Mouse (Mus musculus): ENCODE measurements around the gene Olfr1058.
"Not testable (repeated sequence)": the region's sequence is repeated elsewhere in the genome, so short reads cannot be mapped to it uniquely, and the experiment has no call there.

Gene Olfr1058

DNA sequence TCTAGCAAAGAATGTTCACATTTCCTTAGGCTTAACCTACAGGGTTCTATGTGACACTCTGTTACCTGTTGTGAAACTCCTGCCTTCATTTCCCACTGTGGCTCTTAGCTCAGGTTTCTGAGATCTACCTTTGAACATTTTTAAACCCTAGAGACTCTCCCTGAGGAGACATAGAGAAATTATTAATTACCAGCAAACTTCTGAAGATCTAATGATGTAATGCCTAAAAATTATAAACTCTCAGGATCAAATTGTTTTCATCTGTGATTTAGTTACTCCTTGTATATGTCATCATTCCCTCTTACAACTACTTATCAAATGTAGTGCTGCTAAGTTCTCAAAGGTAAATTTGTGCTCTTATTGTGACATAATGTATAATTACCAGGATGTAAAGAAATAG, at the start of gene Olfr1058:
Gene Olfr1058 (minus strand): TSS at position 101 of the 400 bp plus-strand sequence.
- DNase-seq (ENCODE audit: low read depth), result not testable (repeated sequence)

DNA sequence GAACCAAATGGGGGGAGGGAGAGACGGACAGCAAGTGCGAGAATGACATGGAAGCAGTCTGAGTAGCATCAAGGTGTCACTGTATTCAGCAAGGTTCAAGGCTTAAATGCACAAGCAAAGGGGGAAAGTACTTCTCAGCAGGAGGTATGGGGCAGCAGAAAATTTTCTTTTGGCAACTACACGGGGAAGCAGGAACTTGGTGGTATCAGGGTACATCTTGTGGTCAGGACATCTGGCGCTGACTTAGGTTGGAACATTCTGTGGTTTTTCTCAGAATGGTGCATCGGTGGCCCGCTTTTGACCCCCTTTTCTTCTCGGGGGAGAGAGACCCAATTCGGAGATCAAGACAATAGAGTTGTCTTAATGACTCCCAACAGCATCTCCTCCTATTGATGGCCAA, 40.1 kb upstream of the Olfr1058 start:
- not testable (repeated sequence) for DNase-seq (ENCODE audit: low read depth)

DNA sequence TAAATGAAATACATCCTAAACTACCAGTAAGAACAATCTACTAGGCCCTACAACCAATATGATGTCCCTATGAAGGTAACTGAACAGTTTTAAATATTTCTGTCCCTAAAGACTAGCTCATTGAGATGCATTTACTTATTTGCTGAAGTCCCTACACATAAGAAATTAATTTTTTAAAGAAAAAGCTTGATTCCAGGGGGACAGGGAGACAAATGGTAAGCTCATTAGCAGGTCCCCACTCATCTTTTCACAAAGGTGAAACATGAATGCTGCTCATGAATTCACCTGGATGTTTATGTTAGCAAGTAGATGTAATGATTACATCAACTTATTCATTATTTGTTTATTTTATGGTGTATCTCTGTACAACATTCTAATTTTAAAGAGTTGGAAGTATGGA, 38.3 kb upstream of the Olfr1058 start, which contains the start of gene Olfr1062:
Gene Olfr1062 (minus strand): TSS at position 101 of the 400 bp plus-strand sequence.
- not testable (repeated sequence) for DNase-seq (ENCODE audit: low read depth)

DNA sequence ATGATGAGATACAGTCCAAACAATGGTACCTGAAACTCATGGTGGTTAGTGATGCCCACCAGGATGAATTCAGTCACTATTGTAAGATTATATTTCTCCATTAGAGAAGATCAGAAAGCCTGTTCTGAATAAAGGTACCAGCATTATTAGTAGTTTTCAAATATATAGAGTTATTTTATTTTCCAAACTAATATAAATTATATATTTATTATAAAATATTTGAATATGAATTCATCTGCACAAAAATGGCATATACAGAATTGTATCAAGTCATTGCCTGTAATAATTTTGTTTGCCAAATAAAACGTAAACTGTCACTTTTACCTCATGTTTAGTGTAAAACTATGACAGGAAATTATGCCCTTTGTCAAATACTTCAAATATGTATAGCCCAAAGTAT, 25.6 kb upstream of the Olfr1058 start, which contains the start of gene Olfr1061:
Gene Olfr1061 (minus strand): TSS at position 101 of the 400 bp plus-strand sequence.
- no peak for DNase-seq (ENCODE audit: low read depth)

DNA sequence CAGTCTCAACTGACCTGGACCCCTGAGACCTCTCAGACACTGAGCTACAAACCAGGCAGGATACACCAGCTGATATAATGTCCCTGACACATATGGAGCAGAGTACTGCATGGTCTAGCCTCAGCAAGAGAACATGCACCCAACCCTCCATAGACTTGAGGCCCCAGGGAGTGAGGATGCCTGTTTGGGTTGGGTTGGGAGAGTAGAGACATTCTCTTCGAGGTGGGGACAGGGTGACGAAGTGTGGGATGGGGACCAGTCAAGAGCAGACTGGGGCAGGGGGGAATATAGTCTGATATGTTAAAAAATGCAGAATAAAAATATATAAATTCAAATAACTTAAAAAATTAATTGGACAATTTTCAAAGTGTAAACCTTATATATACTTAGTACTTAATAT, 6.8 kb upstream of the Olfr1058 start:
- DNase-seq (ENCODE audit: low read depth), result no peak

DNA sequence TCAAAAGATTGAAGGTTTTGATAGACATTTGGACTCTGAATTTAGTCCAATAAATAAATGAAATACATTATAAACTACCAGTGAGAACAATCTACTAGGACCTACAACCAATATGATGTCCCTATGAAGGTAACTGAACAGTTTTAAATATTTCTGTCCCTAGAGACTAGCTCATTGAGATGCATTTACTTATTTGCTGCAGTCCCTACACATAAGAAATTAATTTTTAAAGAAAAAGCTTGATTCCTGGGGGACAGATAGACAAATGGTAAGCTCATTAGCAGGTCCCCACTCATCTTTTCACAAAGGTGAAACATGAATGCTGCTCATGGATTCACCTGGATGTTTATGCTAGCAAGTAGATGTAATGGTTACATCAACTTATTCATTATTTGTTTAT, 10.1 kb downstream of the Olfr1058 start, which contains the start of gene Olfr1057:
Gene Olfr1057 (minus strand): TSS at position 101 of the 400 bp plus-strand sequence.
- no peak for DNase-seq (ENCODE audit: low read depth)

DNA sequence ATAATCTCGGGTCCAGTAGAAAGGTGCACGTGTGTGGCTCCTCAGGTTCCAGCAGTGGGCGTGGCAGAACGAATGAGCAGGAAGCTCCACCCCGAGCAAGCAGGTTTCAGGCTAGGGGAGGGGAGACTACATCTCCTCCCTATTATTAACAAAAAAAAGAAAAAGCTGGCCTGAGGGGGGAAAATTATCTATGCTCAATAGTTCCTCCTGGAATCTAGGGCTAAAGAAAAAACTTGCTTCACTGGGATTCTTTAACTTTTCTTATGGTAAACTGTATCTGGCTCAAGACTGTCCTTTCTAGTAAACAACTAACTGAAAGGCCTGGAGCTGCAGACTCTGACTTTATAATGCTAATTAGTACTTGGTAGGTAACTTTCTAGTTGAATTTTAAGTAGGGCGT, 22.0 kb downstream of the Olfr1058 start:
- not testable (repeated sequence) for DNase-seq (ENCODE audit: low read depth)

DNA sequence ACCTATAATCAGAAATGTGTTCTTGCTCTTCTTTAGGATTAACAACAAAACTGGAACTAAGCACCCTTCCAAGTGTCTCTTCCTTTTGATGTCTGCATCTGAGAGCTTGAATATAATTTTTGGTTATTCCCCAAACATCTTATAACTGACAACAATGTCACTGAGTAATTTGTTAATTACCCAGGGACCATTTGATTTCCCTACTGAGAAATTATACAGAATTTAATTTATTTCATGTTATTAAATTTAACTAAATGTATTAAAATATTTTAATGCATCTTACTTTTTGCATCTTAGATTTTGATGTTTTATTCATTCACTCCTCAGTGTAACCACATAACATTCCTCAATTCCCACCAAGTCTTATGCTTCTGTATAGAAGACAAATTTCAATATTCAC, 26.0 kb downstream of the Olfr1058 start, which contains the start of gene Olfr1056:
Gene Olfr1056 (minus strand): TSS at position 101 of the 400 bp plus-strand sequence.
- no peak for DNase-seq (ENCODE audit: low read depth)

DNA sequence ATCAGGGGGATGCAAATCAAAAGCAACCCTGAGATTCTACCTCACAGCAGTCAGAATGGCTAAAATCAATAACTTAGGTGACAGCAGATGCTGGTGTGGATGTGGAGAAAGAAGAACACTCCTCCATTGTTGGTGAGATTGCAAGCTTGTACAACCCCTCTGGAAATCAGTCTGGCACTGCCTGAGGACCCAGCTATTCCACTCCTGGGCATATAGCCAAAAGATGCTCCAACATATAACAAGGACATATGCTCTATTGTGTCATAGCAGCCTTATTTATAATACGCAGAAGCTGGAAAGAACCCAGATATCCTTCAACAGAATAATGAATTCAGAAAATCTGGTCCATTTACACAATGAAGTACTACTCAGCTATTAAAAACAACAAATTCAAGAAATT, 36.6 kb downstream of the Olfr1058 start:
- not testable (repeated sequence) for DNase-seq (ENCODE audit: low read depth)

DNA sequence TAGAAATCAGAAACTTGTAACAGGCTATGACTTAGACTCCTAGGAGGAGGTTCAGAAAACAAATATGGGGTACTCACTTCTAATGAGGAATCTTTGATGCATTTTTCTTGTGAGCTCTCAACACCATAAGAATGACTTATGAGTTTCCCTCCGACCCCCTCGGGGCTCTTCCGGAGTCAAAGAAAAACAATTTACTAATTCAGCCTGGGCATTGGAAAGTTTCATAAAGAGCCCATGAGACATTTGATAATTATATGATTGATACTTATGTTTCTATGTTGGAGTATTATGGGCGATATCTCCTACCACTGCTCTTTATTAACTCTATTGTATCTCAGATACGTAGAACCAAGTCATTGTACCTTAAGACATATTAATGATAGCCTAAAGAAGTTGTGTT, 38.2 kb downstream of the Olfr1058 start, which contains the start of gene Olfr1055:
Gene Olfr1055 (minus strand): TSS at position 101 of the 400 bp plus-strand sequence.
- DNase-seq (ENCODE audit: low read depth), result no peak

DNA sequence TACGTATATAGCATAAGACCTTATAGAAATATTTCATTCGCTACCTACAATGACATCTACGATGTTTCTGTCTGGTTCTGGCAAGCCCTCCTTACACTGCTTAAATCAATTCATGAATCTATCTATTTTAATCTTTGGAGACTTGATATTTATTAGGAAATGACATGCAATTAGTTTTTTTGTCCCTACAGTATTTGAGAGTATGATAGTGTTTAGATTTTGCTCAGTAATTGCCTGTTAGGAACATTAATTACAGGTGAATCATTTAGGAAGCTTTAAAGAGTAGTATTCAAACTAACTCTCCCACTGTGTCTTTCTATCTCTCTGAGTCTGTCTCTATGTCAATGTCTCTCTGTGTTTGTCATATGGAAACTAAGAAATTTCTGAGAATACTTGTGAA, 53.0 kb downstream of the Olfr1058 start, which contains the start of gene Olfr1054:
Gene Olfr1054 (minus strand): TSS at position 101 of the 400 bp plus-strand sequence.
- no peak for DNase-seq (ENCODE audit: low read depth)

All from induced T-regulatory cell, adult 2 months (primary cell).